Mouse (Mus musculus) lung, adult 2 months (tissue): ENCODE measurements at regions not wholly inside any gene's neighbourhood (a gene's known extent, or its start where the extent isn't known, plus 50 kb on each side); places are given as distances from the start of the nearest gene placed in this dataset.

Experiments
- CTCF ChIP-seq: fragments of 200-500 bp; IDR thresholded peaks from 2 replicates; pipeline ENCODE4 v1.5.1; 2011; ENCODE audit warnings: mild to moderate bottlenecking, low read length, control low read depth; ENCODE audit not compliant: insufficient read depth
- POLR2A ChIP-seq: fragments of 200-500 bp; IDR thresholded peaks from 2 replicates; pipeline ENCODE4 v1.6.1; 2011; ENCODE audit warnings: low read depth, mild to moderate bottlenecking, control low read depth, low read length, borderline replicate concordance; ENCODE audit errors: extremely low read depth

GRCm38 (mm10) chr13:102173382-102174234 lies 405.6 kb upstream of the Pik3r1 start:
- no peak for TF ChIP-seq CTCF
- no peak for TF ChIP-seq POLR2A
